In genomic region chr1:86058856-86059769, GRCm38 (mm10) we compare ENCODE assay signal across 2 mouse cellular contexts.
TF ChIP-seq lines count a peak whose summit lies in the region.

No protein-coding gene starts in this region.

TF ChIP-seq in C2C12, 6 proteins besides CTCF, POLR2A, EP300 and RAD21 (continued from another document):
- no peak for TF ChIP-seq FOSL1 (IDR thresholded peaks at IDR 0.05; ENCODE audit: insufficient read depth, low read length, poor library complexity, severe bottlenecking)
- no peak for TF ChIP-seq USF1 (IDR thresholded peaks at IDR 0.05; ENCODE audit: low read depth)
- TF ChIP-seq MAX (IDR thresholded peaks at IDR 0.05): no peak
- no peak for TF ChIP-seq MYOG (IDR thresholded peaks at IDR 0.05; ENCODE audit: control insufficient read depth, extremely low read depth, insufficient read length)
- TF ChIP-seq CEBPB (IDR thresholded peaks at IDR 0.05; ENCODE audit: low read depth): no peak

TF ChIP-seq in myocyte, 11 proteins besides CTCF, POLR2A, EP300 and RAD21 (continued from another document):
- no peak for TF ChIP-seq TCF3 (IDR thresholded peaks at IDR 0.05; ENCODE audit: insufficient read length, low read depth)
- no peak for TF ChIP-seq REST (IDR thresholded peaks at IDR 0.05; ENCODE audit: insufficient read depth, insufficient read length)
- no peak for TF ChIP-seq MYOG (IDR thresholded peaks at IDR 0.05; ENCODE audit: control insufficient read depth in 1 of 3, insufficient read depth in 1 of 3, insufficient read length in 2 of 3, low read depth in 2 of 3)
- no peak for TF ChIP-seq E2F4 (IDR thresholded peaks at IDR 0.05; ENCODE audit: insufficient read depth)
- TF ChIP-seq POLR2AphosphoS2 (IDR thresholded peaks at IDR 0.05; ENCODE audit: insufficient read length, low read depth): no peak
- no peak for TF ChIP-seq USF1 (IDR thresholded peaks at IDR 0.05; ENCODE audit: low read depth)
- TF ChIP-seq MYOD1 (IDR thresholded peaks at IDR 0.05; ENCODE audit: control insufficient read depth in 1 of 3, insufficient read length in 2 of 3, low read depth in 2 of 3): no peak
- TF ChIP-seq CEBPB (IDR thresholded peaks at IDR 0.05; ENCODE audit: insufficient read depth, poor library complexity, severe bottlenecking): no peak
- no peak for TF ChIP-seq SRF (IDR thresholded peaks at IDR 0.05; ENCODE audit: control insufficient read depth, insufficient read length, low read depth)
TF ChIP-seq in myocyte: peak in this region for 0.
